11 mouse cellular contexts compared by ENCODE assay signal in genomic region chr2:75244311-75245033, GRCm38 (mm10).
A peak's percentile ranks its signal among the peaks of the same experiment; 100 is the strongest.
DNase-seq lines count a peak whose midpoint lies in the region; ATAC-seq and TF ChIP-seq lines count a peak whose summit lies in the region.
"Had no signal": no experiment of that assay in that cellular context is flagged by ENCODE, and none has a peak within 500 bp of the region (broad histone marks: within the 10 kb centered on the region; RNA-seq: fewer than 3 reads in every experiment).

No protein-coding gene starts in this region.

- TF ChIP-seq CTCF in heart, postnatal 0 days (IDR thresholded peaks at IDR 0.05; ENCODE audit: low read depth): no peak
- no peak for TF ChIP-seq CTCF in hindbrain, postnatal 0 days (IDR thresholded peaks at IDR 0.05; ENCODE audit: low read depth)

- H3K27ac ChIP-seq in heart, postnatal 0 days (ENCODE audit: low read depth): peak overlapping the region; percentile 40; the same call in 1 of the 2 replicates
- peak overlapping the region; percentile 50 for H3K27ac ChIP-seq in neural tube, embryonic 11.5 days (ENCODE audit: low read depth, low read length)
- peak overlapping the region; percentile 54 for H3K27ac ChIP-seq in hindbrain, postnatal 0 days
- peak overlapping the region; percentile 78 for H3K27ac ChIP-seq in neural tube, embryonic 15.5 days (replicated peaks)
- H3K27ac ChIP-seq: limb, embryonic 13.5 days had no signal

- H3K36me3 ChIP-seq in heart, postnatal 0 days (replicated peaks; ENCODE audit: control insufficient read depth, insufficient read depth, low read length): no peaks in the 10 kb centered on the region
- no peaks in the 10 kb centered on the region for H3K36me3 ChIP-seq in neural tube, embryonic 11.5 days (ENCODE audit: control insufficient read depth, insufficient read depth, low read length)
- H3K36me3 ChIP-seq in hindbrain, postnatal 0 days (ENCODE audit: insufficient read depth, low read length): no peaks in the 10 kb centered on the region
- no peaks in the 10 kb centered on the region for H3K36me3 ChIP-seq in neural tube, embryonic 15.5 days
- H3K36me3 ChIP-seq: limb, embryonic 13.5 days had no signal

- TF ChIP-seq EP300 in heart, postnatal 0 days (IDR thresholded peaks at IDR 0.05; ENCODE audit: low read depth): no peak

- no peak overlapping the region for H3K4me2 ChIP-seq in heart, postnatal 0 days (ENCODE audit: low read depth, low read length)
- no peak overlapping the region for H3K4me2 ChIP-seq in neural tube, embryonic 11.5 days (ENCODE audit: low read depth)
- no peak overlapping the region for H3K4me2 ChIP-seq in hindbrain, postnatal 0 days (ENCODE audit: low read depth, low read length)
- peak overlapping the region; percentile 40 for H3K4me2 ChIP-seq in neural tube, embryonic 15.5 days
- H3K4me2 ChIP-seq: limb, embryonic 13.5 days had no signal

- H3K9me3 ChIP-seq in heart, postnatal 0 days (replicated peaks; ENCODE audit: control insufficient read depth, low read length): no peaks in the 10 kb centered on the region
- no peaks in the 10 kb centered on the region for H3K9me3 ChIP-seq in neural tube, embryonic 11.5 days (ENCODE audit: control insufficient read depth, low read length)
- H3K9me3 ChIP-seq in hindbrain, postnatal 0 days (ENCODE audit: low read length): no peaks in the 10 kb centered on the region
- no peaks in the 10 kb centered on the region for H3K9me3 ChIP-seq in neural tube, embryonic 15.5 days (replicated peaks)
- H3K9me3 ChIP-seq: limb, embryonic 13.5 days had no signal

- no peak for DNase-seq in heart, postnatal 0 days (ENCODE audit: low spot score)
- DNase-seq in heart, postnatal 4 days: no peak
- DNase-seq in neural tube, embryonic 11.5 days (ENCODE audit: low spot score): peak; percentile 17
- DNase-seq in neural tube, embryonic 10.5 days (ENCODE audit: extremely low spot score, low spot score): no peak
- DNase-seq in hindbrain, postnatal 0 days (ENCODE audit: low spot score): peak; percentile 43
- DNase-seq in c-Kit-positive CD71-positive TER-119-positive erythroid progenitor cells, embryonic 14.5 days (ENCODE audit: low spot score): no peak
- DNase-seq: thymus, adult 2 months had no signal

- H3K4me3 ChIP-seq in heart, postnatal 0 days (ENCODE audit: low read depth, low read length): no peak overlapping the region
- H3K4me3 ChIP-seq in neural tube, embryonic 11.5 days (ENCODE audit: low read depth, low read length): no peak overlapping the region
- H3K4me3 ChIP-seq in hindbrain, postnatal 0 days (ENCODE audit: low read length): no peak overlapping the region
- no peak overlapping the region for H3K4me3 ChIP-seq in neural tube, embryonic 15.5 days (replicated peaks)
- H3K4me3 ChIP-seq: limb, embryonic 13.5 days had no signal

- no peaks in the 10 kb centered on the region for H3K4me1 ChIP-seq in heart, postnatal 0 days (ENCODE audit: control insufficient read depth, insufficient read depth)
- 0 out of 2 replicates have a peak, but pooled peaks cover 3% of the 10 kb centered on the region for H3K4me1 ChIP-seq in neural tube, embryonic 11.5 days (ENCODE audit: control insufficient read depth, insufficient read depth, low read length)
- H3K4me1 ChIP-seq in hindbrain, postnatal 0 days (ENCODE audit: insufficient read depth, low read length): peaks cover 16% of the 10 kb centered on the region; the same call in 1 of the 2 replicates
- peaks cover 26% of the 10 kb centered on the region for H3K4me1 ChIP-seq in neural tube, embryonic 15.5 days
- H3K4me1 ChIP-seq: limb, embryonic 13.5 days had no signal

- H3K9ac ChIP-seq in heart, postnatal 0 days (replicated peaks; ENCODE audit: low read depth, low read length): no peak overlapping the region
- no peak overlapping the region for H3K9ac ChIP-seq in neural tube, embryonic 11.5 days (ENCODE audit: low read length)
- peak overlapping the region; percentile 1; the same call in 1 of the 2 replicates for H3K9ac ChIP-seq in hindbrain, postnatal 0 days (replicated peaks; ENCODE audit: low read length)
- H3K9ac ChIP-seq in neural tube, embryonic 15.5 days (replicated peaks): peak overlapping the region; percentile 29; the same call in 1 of the 2 replicates
- H3K9ac ChIP-seq: limb, embryonic 13.5 days had no signal

- no peak for ATAC-seq in heart, postnatal 0 days (ENCODE audit: insufficient read depth, low read depth)
- ATAC-seq in neural tube, embryonic 11.5 days (ENCODE audit: insufficient read depth, low FRiP score, low TSS enrichment): peak; percentile 48
- peak; percentile 35; the same call in 1 of the 2 replicates for ATAC-seq in hindbrain, postnatal 0 days
- peak; percentile 62 for ATAC-seq in neural tube, embryonic 15.5 days (ENCODE audit: low FRiP score)
- ATAC-seq in erythroblast, adult 5-6 weeks (replicated peaks; ENCODE audit: low FRiP score, poor library complexity, severe bottlenecking): no peak

- no peaks in the 10 kb centered on the region for H3K27me3 ChIP-seq in heart, postnatal 0 days (ENCODE audit: control insufficient read depth, insufficient read depth, low read length)
- no peaks in the 10 kb centered on the region for H3K27me3 ChIP-seq in neural tube, embryonic 11.5 days (ENCODE audit: control insufficient read depth, insufficient read depth, low read length)
- no peaks in the 10 kb centered on the region for H3K27me3 ChIP-seq in hindbrain, postnatal 0 days (ENCODE audit: insufficient read depth, low read length)
- H3K27me3 ChIP-seq in neural tube, embryonic 15.5 days (replicated peaks): no peaks in the 10 kb centered on the region
- H3K27me3 ChIP-seq: CH12.LX had no signal

- 47% methylated on average over 17 of the region's 17 CpGs for WGBS in heart, postnatal 0 days
- WGBS in neural tube, embryonic 11.5 days: 33% methylated on average over 17 of the region's 17 CpGs
- 34% methylated on average over 17 of the region's 17 CpGs for WGBS in hindbrain, postnatal 0 days
- 6% methylated on average over 17 of the region's 17 CpGs for WGBS in neural tube, embryonic 15.5 days

Comparison
In these comparisons a context has a peak if more than half of its experiments do, and no peak if none do; other contexts are left out.
1. DNase-seq: peak in neural tube, embryonic 11.5 days (single experiment) and hindbrain, postnatal 0 days (single experiment); none in heart, postnatal 0 days (single experiment), heart, postnatal 4 days (single experiment), neural tube, embryonic 10.5 days (single experiment) and c-Kit-positive CD71-positive TER-119-positive erythroid progenitor cells, embryonic 14.5 days (single experiment).
2. H3K9ac ChIP-seq: peak in hindbrain, postnatal 0 days (single experiment) and neural tube, embryonic 15.5 days (single experiment); none in heart, postnatal 0 days (single experiment) and neural tube, embryonic 11.5 days (single experiment).
3. ATAC-seq: peak in neural tube, embryonic 11.5 days (single experiment), hindbrain, postnatal 0 days (single experiment) and neural tube, embryonic 15.5 days (single experiment); none in heart, postnatal 0 days (single experiment) and erythroblast, adult 5-6 weeks (single experiment).
4. Peak in every context shown above with its lines, with median percentiles within 50 percentile points of each other: H3K27ac ChIP-seq.